ENCODE assay signal across 19 mouse cellular contexts in genomic region chr14:45275816-45276215, GRCm38 (mm10).
"Had no signal": no experiment of that assay in that cellular context is flagged by ENCODE, and none has a peak within 500 bp of the region (broad histone marks: within the 10 kb centered on the region; RNA-seq: fewer than 3 reads in every experiment).

No protein-coding gene starts in this region.

- H3K27me3 ChIP-seq: midbrain, embryonic 13.5 days; midbrain, embryonic 15.5 days; neural tube, embryonic 12.5 days had no signal

- H3K9ac ChIP-seq: liver, embryonic 14.5 days; lung, embryonic 14.5 days; midbrain, embryonic 13.5 days; midbrain, embryonic 15.5 days; neural tube, embryonic 12.5 days had no signal

- H3K4me2 ChIP-seq: lung, embryonic 14.5 days; midbrain, embryonic 11.5 days; midbrain, embryonic 13.5 days; midbrain, embryonic 15.5 days; neural tube, embryonic 12.5 days had no signal

- ATAC-seq: midbrain, embryonic 13.5 days; midbrain, embryonic 15.5 days had no signal

- H3K9me3 ChIP-seq: megakaryocyte, embryonic 14.5 days; midbrain, embryonic 13.5 days; midbrain, embryonic 15.5 days; neural tube, embryonic 12.5 days had no signal

- H3K4me3 ChIP-seq: megakaryocyte, embryonic 14.5 days; midbrain, embryonic 13.5 days; midbrain, embryonic 15.5 days; neural tube, embryonic 12.5 days had no signal

- H3K4me1 ChIP-seq: megakaryocyte, embryonic 14.5 days; midbrain, embryonic 13.5 days; midbrain, embryonic 15.5 days; neural tube, embryonic 12.5 days had no signal

- H3K27ac ChIP-seq: liver, embryonic 14.5 days; macrophage; midbrain, embryonic 13.5 days; midbrain, embryonic 15.5 days; neural tube, embryonic 12.5 days had no signal

- DNase-seq: lung, adult 18-20 months; lung, embryonic 14.5 days; lung, postnatal 14 days; lung, postnatal 36 days; retina, postnatal 1 day; right cerebral cortex, adult 18-20 months; right cerebral cortex, postnatal 25 days; right cerebral cortex, postnatal 4 days; spleen, adult 18-20 months; thymus, adult 18-20 months; thymus, postnatal 14 days; thymus, postnatal 36 days had no signal
